Mouse (Mus musculus) forebrain, embryonic 14.5 days (tissue): Measurements from ENCODE around the gene Plekhh1. TPM values are rescaled to one million over a fixed set of nuclear protein-coding genes. Genes with fewer than 3 reads are reported as not detected.

Experiments
- ATAC-seq: fragments of 200-750 bp; cut with Nextera tagmentation; 2 replicates; pipeline ENCODE4 v1.8.0; 2017; ENCODE audit warnings: mild to moderate bottlenecking, moderate library complexity
- DNase-seq: peaks from one replicate; pipeline ENCODE4 v3.0.0-alpha.2; 2015; ENCODE audit warnings: low spot score
- H3K27ac ChIP-seq: fragments of 300-500 bp; sonication (generic); 2 replicates; pipeline ENCODE4 v1.5.1; 2014; ENCODE audit warnings: low read depth, mild to moderate bottlenecking, control low read depth, low read length, moderate library complexity
- H3K27me3 ChIP-seq: fragments of 300-500 bp; sonication (generic); replicated peaks from 2 replicates; pipeline ENCODE4 v1.6.1; 2014; ENCODE audit warnings: low read length, control low read depth, mixed read lengths; ENCODE audit not compliant: control insufficient read depth, insufficient read depth
- H3K36me3 ChIP-seq: fragments of 300-500 bp; sonication (generic); 2 replicates; pipeline ENCODE4 v1.6.1; 2014; ENCODE audit warnings: low read length, control low read depth; ENCODE audit not compliant: control insufficient read depth, insufficient read depth
- H3K4me1 ChIP-seq: fragments of 300-500 bp; sonication (generic); 2 replicates; pipeline ENCODE4 v1.6.1; 2014; ENCODE audit warnings: antibody characterized with exemption, low read length, control low read depth; ENCODE audit not compliant: control insufficient read depth, insufficient read depth
- H3K4me2 ChIP-seq: fragments of 300-500 bp; sonication (generic); 2 replicates; pipeline ENCODE4 v1.6.1; 2014; ENCODE audit warnings: mild to moderate bottlenecking, control low read depth, low read length
- H3K4me3 ChIP-seq: fragments of 300-500 bp; sonication (generic); 2 replicates; pipeline ENCODE4 v1.5.1; 2014; ENCODE audit warnings: low read depth, low read length, control low read depth
- H3K9ac ChIP-seq: fragments of 300-500 bp; sonication (generic); 2 replicates; pipeline ENCODE4 v1.6.1; 2014; ENCODE audit warnings: mild to moderate bottlenecking, low read length, control low read depth, moderate library complexity
- H3K9me3 ChIP-seq: fragments of 300-500 bp; sonication (generic); replicated peaks from 2 replicates; pipeline ENCODE4 v1.6.1; 2016; ENCODE audit warnings: low read length, control low read depth, mixed read lengths; ENCODE audit not compliant: control insufficient read depth
- WGBS: fragments of 180-500 bp; shearing (Covaris S2); extraction: QIAGEN DNeasy Blood & Tissue Kit; methylation state at CpG from one replicate; pipeline ENCODE4 v1.1.7; 2014; 5-methylcytosine and 5-hydroxymethylcytosine counted together
- polyA plus RNA-seq: library from polyadenylated mRNA; unstranded; fragments of >200 nt; fragmentation: Nextera tagmentation; extraction: Ambion mirVana; gene quantifications from 2 replicates; pipeline ENCODE4 v1.2.1, GENCODE M21; 2014

Gene Plekhh1
- polyA plus RNA-seq, 1 experiment from 2014 or later, result 1.3 TPM

- ATAC-seq (no peak), DNase-seq (no peak)
- H3K27ac ChIP-seq, result no peak overlapping the region
- no peak overlapping the region for H3K9ac ChIP-seq
- no peak overlapping the region for H3K4me2 ChIP-seq
- H3K4me3 ChIP-seq, result no peak overlapping the region
- H3K4me1 ChIP-seq, result no peaks in the 10 kb centered on the region
- H3K9me3 ChIP-seq, result no peaks in the 10 kb centered on the region
- H3K36me3 ChIP-seq, result no peaks in the 10 kb centered on the region
- no peaks in the 10 kb centered on the region for H3K27me3 ChIP-seq
- WGBS, result 15% methylated on average over 7 of the region's 7 CpGs
Measured at GRCm38 (mm10) chr12:78996711-78997110, 32.3 kb upstream of the Plekhh1 start.

DNA sequence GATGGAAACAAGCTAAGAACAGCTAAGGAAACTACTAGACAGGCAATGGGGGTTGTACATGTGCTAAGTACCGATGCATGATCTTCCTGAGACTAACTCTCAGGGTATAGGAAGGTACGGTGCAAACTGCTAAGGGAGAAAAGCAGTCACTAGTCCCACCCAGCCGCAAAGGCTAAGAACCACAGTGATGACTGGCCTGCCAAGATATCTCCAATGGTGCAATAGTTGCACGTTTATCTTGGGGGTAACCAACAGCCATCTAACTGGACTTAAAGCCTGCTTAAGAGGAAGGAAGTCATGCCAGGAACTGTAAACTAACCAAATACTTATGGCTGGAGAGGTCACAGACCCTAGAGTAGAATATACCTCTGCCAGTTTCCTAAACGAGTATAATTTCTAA lies 26.6 kb upstream of the Plekhh1 start:
- H3K27ac ChIP-seq, result no peak overlapping the region
- H3K9me3 ChIP-seq, result no peaks in the 10 kb centered on the region
- ATAC-seq (no peak), DNase-seq (no peak)
- H3K9ac ChIP-seq, result no peak overlapping the region
- H3K36me3 ChIP-seq, result no peaks in the 10 kb centered on the region
- no peaks in the 10 kb centered on the region for H3K27me3 ChIP-seq
- no peak overlapping the region for H3K4me2 ChIP-seq
- 91% methylated on average over 5 of the region's 5 CpGs for WGBS
- peaks cover 7% of the 10 kb centered on the region for H3K4me1 ChIP-seq
- H3K4me3 ChIP-seq, result no peak overlapping the region

DNA sequence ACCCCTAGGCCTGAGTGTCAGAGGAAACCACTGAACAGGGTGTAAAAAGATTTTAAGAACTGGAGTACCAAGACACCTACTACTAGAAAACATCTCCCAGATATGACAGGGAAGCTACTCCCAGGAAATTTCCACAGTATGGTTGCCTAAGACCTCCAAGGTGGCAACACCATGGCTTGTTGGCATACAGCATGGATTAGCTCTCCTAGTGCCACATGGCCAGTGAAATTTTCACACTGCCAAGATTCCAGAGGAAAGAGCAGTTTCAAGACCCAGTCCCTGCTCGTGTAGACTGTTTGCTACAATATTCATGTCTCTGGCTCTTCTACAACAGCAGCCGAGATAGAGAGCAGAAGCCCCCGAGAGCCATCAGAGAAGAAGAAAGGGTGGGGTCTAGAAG lies 26.0 kb upstream of the Plekhh1 start:
- Histone ChIP-seq H3K4me1 (peaks cover 9% of the 10 kb centered on the region), H3K4me2 (no peak overlapping the region), H3K36me3 (no peaks in the 10 kb centered on the region), H3K4me3 (no peak overlapping the region), H3K27ac (no peak overlapping the region), H3K9me3 (no peaks in the 10 kb centered on the region), H3K9ac (no peak overlapping the region), H3K27me3 (no peaks in the 10 kb centered on the region)
- DNase-seq (no peak), ATAC-seq (no peak)
- 94% methylated on average over 3 of the region's 3 CpGs for WGBS

GRCm38 (mm10) chr12:79005456-79005855 lies 23.5 kb upstream of the Plekhh1 start:
- WGBS, result 87% methylated on average over 5 of the region's 5 CpGs
- Histone ChIP-seq H3K9ac (no peak overlapping the region; the same call in 1 of the 2 replicates), H3K4me2 (peak overlapping the region; percentile 81; the same call in 1 of the 2 replicates), H3K27ac (no peak overlapping the region), H3K9me3 (no peaks in the 10 kb centered on the region), H3K4me1 (peaks cover 9% of the 10 kb centered on the region), H3K36me3 (no peaks in the 10 kb centered on the region), H3K4me3 (0 out of 2 replicates have a peak overlapping the region, but pooled peaks have one; percentile 94), H3K27me3 (no peaks in the 10 kb centered on the region)
- ATAC-seq (no peak), DNase-seq (no peak)

GRCm38 (mm10) chr12:79006076-79006475 lies 22.9 kb upstream of the Plekhh1 start:
- Histone ChIP-seq H3K9me3 (no peaks in the 10 kb centered on the region), H3K27ac (no peak overlapping the region; the same call in 1 of the 2 replicates), H3K27me3 (no peaks in the 10 kb centered on the region), H3K4me3 (peak overlapping the region; percentile 94), H3K4me1 (peaks cover 9% of the 10 kb centered on the region), H3K9ac (peak overlapping the region; percentile 94), H3K36me3 (no peaks in the 10 kb centered on the region), H3K4me2 (peak overlapping the region; percentile 81)
- 24% methylated on average over 9 of the region's 9 CpGs for WGBS
- DNase-seq, result peak; percentile 30
- no peak for ATAC-seq

GRCm38 (mm10) chr12:79006478-79007125 lies 22.4 kb upstream of the Plekhh1 start:
- H3K4me3 ChIP-seq, result peak overlapping the region; percentile 94
- H3K27ac ChIP-seq, result peak overlapping the region; percentile 82
- no peaks in the 10 kb centered on the region for H3K27me3 ChIP-seq
- under 1% methylated on average over 42 of the region's 53 CpGs for WGBS
- ATAC-seq (peak; percentile 80), DNase-seq (peak; percentile 75)
- peak overlapping the region; percentile 94 for H3K9ac ChIP-seq
- peaks cover 9% of the 10 kb centered on the region for H3K4me1 ChIP-seq
- H3K4me2 ChIP-seq, result peak overlapping the region; percentile 81
- no peaks in the 10 kb centered on the region for H3K36me3 ChIP-seq
- H3K9me3 ChIP-seq, result no peaks in the 10 kb centered on the region

GRCm38 (mm10) chr12:79007126-79007753 lies 21.7 kb upstream of the Plekhh1 start, which contains the start of gene Tmem229b:
Gene Tmem229b, minus strand, starts transcription at chr12:79007627.
- Histone ChIP-seq H3K4me3 (peak within 1 kb of the TSS; percentile 94), H3K27me3 (no peaks in the 10 kb centered on the region), H3K36me3 (no peaks in the 10 kb centered on the region), H3K9ac (peak within 1 kb of the TSS; percentile 94), H3K4me1 (peaks cover 9% of the 10 kb centered on the region), H3K27ac (peak within 1 kb of the TSS; percentile 82), H3K4me2 (peak within 1 kb of the TSS; percentile 81), H3K9me3 (no peaks in the 10 kb centered on the region)
- DNase-seq (peak; percentile 82), ATAC-seq (peak; percentile 95)
- WGBS, result under 1% methylated on average over 44 of the region's 49 CpGs

DNA sequence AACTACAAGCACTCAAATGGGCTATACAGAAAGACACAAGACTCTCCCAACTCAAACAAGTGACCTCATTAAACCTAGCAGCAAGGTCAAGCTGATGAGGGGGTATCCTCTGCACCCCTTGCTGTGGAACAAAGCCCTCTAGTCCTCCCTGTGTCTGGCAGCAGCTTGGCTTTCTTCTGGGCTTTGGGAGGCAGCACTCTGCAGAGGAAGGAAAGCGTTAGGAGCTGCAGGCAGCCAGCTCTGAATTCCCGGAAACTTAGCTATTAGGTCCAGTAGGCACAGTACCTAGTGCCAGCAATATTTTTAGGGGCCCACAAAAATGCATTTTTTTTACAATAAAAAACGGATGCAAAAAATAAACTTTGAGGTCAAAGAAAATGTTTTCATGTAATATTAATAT lies 18.4 kb upstream of the Plekhh1 start:
- no peak for DNase-seq
- Histone ChIP-seq H3K27me3 (no peaks in the 10 kb centered on the region), H3K9me3 (no peaks in the 10 kb centered on the region), H3K9ac (no peak overlapping the region), H3K36me3 (no peaks in the 10 kb centered on the region), H3K4me1 (peaks cover 9% of the 10 kb centered on the region; the same call in 1 of the 2 replicates), H3K4me2 (no peak overlapping the region), H3K4me3 (no peak overlapping the region), H3K27ac (no peak overlapping the region)
- WGBS, result 47% methylated on average over 3 of the region's 3 CpGs
- no peak for ATAC-seq

DNA sequence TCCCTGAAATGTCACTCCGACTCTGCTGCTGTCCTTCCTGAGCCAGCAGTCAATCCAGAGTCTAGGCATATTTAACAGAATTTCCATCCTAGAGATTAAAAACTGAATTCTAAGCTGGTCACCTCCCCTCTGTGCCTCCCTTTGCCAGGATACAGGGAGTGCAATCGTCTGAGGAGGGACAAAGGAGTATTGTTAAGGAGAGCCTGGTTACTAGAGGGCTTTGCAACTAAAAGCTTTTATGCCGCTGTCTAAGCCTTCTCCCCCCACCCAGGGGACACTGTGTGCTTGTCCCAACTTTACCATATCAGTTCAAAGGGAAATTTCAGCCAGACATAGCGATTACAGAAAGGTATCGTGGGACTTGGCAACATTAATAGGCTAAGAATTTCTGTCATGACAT lies 12.9 kb upstream of the Plekhh1 start:
- H3K9me3 ChIP-seq, result no peaks in the 10 kb centered on the region

More for the DNA sequence above, 12.9 kb upstream of the Plekhh1 start:
- Histone ChIP-seq H3K4me3 (no peak overlapping the region), H3K36me3 (no peaks in the 10 kb centered on the region), H3K4me1 (no peaks in the 10 kb centered on the region; the same call in 1 of the 2 replicates), H3K4me2 (no peak overlapping the region), H3K27ac (peak overlapping the region; percentile 27; the same call in 1 of the 2 replicates), H3K27me3 (no peaks in the 10 kb centered on the region), H3K9ac (no peak overlapping the region)
- DNase-seq (peak; percentile 53), ATAC-seq (peak; percentile 58)
- WGBS, result 5% methylated on average over 5 of the region's 5 CpGs
